Mouse (Mus musculus) liver, adult (tissue): ENCODE results near the gene Klf6.

Experiments used
- GATA4 ChIP-seq: IDR thresholded peaks from 2 replicates; pipeline ENCODE4 v1.6.1; 2014; ENCODE audit warnings: mild to moderate bottlenecking, low read length; ENCODE audit not compliant: insufficient replicate concordance

The Klf6 gene

DNA sequence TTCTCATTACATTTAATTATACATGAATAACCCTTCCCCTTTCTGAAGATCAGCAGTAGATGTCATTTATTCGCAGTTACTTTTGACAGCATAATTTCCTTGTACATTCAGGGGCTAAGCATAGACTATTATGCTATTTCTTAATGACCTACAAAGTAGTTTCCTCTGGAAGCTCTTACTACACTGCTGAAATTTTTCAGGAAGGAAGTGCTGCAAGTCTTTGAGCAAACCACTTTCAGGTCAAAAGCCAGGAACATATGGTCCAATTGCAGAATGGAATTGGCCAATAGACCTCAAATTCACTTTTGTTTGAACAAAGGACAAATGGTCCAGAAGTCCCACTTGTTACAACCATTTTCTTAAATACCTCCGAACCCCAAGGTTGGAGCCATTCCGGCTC is 14.2 kb downstream of the Klf6 start:
- no peak for TF ChIP-seq GATA4

DNA sequence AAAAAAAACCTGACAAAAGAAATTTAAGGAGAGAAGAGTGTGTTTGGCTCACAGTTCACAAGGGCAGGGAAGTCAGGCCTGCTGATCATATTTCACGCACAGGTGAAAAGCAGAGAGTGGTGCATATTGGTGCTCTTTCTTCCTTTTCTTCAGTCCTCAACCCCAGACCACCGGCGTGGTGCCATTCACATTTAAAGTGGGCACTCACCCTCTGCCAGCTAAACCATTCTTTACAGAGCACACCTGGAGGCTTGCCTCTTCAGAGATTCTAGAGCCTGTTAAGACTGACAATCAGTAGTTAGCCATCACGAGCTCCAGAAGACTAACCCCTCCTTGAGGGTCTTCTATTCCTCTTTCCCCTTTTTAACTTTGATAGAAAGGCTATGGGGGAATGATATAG is 17.5 kb downstream of the Klf6 start:
- TF ChIP-seq GATA4, result no peak

DNA sequence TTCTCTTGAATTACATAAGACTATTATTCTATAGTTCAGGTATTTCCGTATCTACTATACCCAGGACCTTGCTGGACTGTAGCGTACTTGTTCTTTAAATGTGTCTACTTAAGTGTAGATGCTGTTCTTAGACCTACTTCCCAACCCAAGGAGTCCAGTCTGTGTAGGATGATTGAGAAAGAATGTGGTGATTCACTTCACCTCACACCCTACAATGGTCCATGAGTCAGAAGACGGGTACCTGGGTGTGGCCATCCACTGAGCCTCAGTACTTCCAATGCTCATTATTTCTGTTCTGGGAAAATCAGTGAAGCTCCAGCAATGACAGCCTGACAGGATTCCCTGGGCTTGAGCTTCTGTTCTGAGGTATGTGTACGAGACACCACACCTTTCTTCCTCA is 25.5 kb downstream of the Klf6 start:
- TF ChIP-seq GATA4, result no peak

GRCm38 (mm10) chr13:5888164-5888563 is 26.9 kb downstream of the Klf6 start:
- TF ChIP-seq GATA4, result no peak

DNA sequence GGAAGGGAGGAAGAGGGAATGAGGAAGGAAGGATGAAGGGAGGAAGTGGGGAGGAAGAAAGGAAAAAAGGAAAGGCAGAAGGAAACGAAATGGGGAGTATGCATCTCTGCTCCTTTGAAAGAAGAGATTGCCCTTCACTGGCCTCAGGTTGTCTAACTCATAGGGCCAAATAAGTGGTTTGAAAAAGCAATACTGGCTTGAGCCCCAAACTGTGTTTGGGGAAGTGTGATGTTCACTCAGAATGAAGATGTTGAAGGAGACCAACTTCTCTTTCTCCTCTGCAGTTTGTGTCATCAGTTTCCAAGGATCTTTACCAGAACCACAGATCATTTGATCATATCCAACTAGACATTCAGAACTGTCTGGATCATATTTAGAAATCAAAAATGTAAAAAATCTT is 27.4 kb downstream of the Klf6 start:
- TF ChIP-seq GATA4, result no peak

GRCm38 (mm10) chr13:5890035-5890434 is 28.8 kb downstream of the Klf6 start:
- TF ChIP-seq GATA4, result no peak

DNA sequence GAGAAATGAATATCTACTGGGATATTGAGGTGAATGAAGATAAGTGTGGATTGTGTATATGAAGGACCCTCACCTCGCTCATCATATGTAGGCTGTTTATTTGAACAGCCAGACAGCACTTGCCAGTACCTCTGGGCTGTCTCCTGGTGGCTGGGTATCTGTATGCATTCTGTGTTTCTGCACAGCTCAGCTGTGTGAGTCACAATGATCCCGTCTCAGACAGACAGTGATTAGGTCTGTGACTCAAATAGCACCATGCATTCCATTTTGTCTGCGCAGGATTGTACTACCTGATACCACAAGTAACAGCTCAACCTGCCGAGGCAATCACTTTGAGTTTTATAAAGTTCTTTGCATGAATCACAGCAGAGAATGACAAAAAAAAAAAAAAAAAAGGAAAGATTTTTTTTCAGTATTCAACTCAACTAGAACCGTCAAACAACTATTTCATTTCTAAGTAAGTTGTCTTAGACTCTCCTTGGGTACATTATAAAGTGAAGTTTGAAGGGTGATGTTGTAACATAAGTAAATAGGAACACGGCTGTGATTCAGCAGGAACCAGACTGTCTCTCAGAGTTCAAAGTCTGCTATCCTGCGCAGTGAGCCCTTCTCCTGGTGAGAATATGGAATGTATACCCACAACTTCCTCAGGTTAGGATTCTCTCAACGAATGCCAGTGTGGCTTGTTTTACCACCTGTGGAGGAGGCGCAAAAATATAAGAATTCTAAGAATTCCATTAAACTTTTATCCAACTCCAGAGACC is 31.6 kb downstream of the Klf6 start:
- TF ChIP-seq GATA4, result no peak

DNA sequence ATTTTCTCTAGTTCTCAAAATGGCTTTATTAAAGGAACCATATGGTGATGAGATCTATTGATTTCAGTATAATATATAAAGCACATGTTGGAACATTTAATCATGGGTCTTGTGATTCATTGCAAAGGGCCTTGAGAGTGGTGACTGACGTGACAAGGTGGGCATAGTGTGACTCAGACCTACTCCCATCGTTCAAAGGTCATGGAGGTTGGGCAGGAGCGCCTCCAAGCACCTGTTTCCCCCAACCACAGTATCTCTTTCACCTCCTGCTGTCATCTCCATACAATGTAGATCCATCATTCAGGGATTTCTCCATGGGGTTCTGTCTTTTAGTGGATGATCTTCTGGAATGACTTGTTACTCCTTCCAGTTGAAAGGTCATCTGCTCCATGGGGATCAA is 33.6 kb downstream of the Klf6 start:
- no peak for TF ChIP-seq GATA4

DNA sequence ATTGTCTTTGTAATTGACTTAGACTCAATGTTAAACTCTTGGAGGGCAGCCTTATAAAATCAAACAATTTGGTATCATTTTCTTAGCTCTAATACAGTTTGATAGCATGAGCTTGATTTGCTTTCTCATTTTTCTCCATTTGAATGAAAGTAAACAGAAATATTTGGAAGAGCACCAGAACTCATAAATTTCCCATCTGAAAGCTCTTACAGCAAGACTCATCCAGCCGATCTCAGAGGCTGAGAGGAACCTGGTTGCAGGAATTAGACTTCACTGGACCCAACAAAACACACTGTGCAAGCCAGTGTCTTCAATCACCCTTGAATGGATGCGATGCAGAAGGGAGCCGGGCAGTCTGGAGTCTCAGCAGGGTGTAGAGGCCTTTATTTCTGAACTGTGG is 34.6 kb downstream of the Klf6 start:
- no peak for TF ChIP-seq GATA4

DNA sequence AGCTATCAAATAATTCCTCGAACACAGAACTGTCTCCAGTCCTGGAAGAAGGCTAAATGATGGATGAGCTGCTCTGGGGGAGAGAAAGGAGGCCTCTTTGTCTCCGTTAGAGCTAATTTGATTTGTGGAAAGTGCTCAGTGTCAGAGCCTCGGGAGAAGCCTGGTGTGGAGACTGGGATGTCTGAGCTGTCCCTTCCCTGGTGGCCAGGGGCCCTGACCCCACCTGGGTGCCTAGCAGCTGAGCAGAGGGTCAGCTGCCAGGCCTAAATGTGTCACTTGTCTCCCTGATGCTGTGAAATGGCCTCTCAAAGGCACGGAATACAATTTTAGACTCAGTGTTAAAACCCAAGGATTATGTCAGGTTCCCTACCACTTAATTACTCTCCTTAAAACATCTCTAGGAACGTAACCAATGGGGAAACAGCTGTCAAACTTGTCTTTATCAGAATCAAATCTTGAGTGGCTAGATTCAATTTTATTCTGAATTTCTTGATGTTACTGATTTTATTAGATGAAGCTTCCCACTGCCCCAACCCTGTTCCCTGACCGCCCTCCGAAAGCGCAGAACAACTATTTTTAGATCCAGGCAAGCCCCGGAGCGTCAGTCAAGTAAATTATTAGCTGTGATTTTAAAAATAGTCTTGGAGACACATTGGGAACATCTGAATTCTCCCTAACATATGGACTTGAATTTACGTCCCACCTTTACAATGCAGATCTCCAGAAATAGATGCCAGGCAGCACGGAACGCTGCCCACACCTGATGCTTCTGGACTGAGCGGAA is 36.1 kb downstream of the Klf6 start:
- TF ChIP-seq GATA4, result no peak

- no peak for TF ChIP-seq GATA4
Observed at GRCm38 (mm10) chr13:5899021-5899420, 37.7 kb downstream of the Klf6 start.

GRCm38 (mm10) chr13:5899641-5900040 is 38.4 kb downstream of the Klf6 start:
- TF ChIP-seq GATA4, result no peak

DNA sequence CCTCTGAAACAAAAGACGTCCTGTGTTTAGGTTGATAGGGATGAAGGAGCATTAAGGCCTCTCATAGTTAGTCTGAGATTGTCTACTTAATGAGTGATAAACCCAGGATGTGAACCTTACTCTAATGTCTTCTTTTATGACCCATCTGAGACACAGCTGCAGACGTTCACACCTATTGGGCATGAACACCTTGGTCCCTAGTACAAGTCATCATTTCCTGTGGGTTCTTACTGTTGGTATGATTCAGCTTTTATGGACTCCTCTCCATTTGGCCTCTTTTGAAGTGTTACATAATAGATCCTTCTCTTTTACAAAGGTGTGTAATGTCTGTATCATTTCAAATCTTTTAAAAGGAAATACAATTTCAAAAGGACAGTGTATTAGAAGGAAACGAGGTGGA is 51.9 kb downstream of the Klf6 start:
- no peak for TF ChIP-seq GATA4

- TF ChIP-seq GATA4, result no peak
Observed at GRCm38 (mm10) chr13:5917360-5917759, 56.1 kb downstream of the Klf6 start.

- TF ChIP-seq GATA4, result no peak
Observed at GRCm38 (mm10) chr13:5919966-5920365, 58.7 kb downstream of the Klf6 start.
